Mouse (Mus musculus) liver, adult 2 months (tissue): ENCODE results near the gene Itga3.

Experiments
- CTCF ChIP-seq: fragments of 200-500 bp; IDR thresholded peaks from 2 replicates; pipeline ENCODE4 v1.5.1; 2011; ENCODE audit warnings: low read depth, low read length, control low read depth
- POLR2A ChIP-seq: fragments of 200-500 bp; IDR thresholded peaks from 2 replicates; pipeline ENCODE4 v1.6.1; 2011; ENCODE audit warnings: low read length, control low read depth; ENCODE audit not compliant: insufficient read depth; ENCODE audit errors: extremely low read depth

- TF ChIP-seq CTCF (no peak), POLR2A (no peak)
Observed at GRCm38 (mm10) chr11:95125366-95125948, 48.9 kb upstream of the Itga3 start.
